Mouse (Mus musculus) CH12.LX (cell line): ENCODE measurements around the gene Gopc. TPM values are rescaled to one million over a fixed set of nuclear protein-coding genes. Genes with fewer than 3 reads are reported as not detected.

Experiments used
- DNase-seq: peaks from one replicate; pipeline ENCODE4 v3.0.0-alpha.2; 2013; ENCODE audit errors: extremely low read depth
- H3K27ac ChIP-seq: 2 replicates; pipeline ENCODE4 v1.5.1; 2012; ENCODE audit warnings: low read depth, mild to moderate bottlenecking, control low read depth, moderate library complexity; ENCODE audit not compliant: insufficient read depth
- H3K27me3 ChIP-seq: replicated peaks from 2 replicates; pipeline ENCODE3; 2012; ENCODE audit warnings: inconsistent platforms
- H3K36me3 ChIP-seq, 2 experiments: replicated peaks in 1 of 2; 2 replicates each; pipeline versions ENCODE3 to v1.6.1; 2012; ENCODE audit warnings: inconsistent platforms in 1 of 2, low read length in 1 of 2, mild to moderate bottlenecking in 1 of 2, mixed read lengths in 1 of 2, moderate library complexity in 1 of 2; ENCODE audit not compliant: control insufficient read depth in 1 of 2, insufficient read depth in 1 of 2
- H3K4me1 ChIP-seq, 2 experiments: 2 replicates each; pipeline ENCODE4 v1.6.1; 2012; ENCODE audit warnings: inconsistent platforms in 1 of 2, moderate library complexity in 1 of 2; ENCODE audit not compliant: insufficient read depth in 2 of 2, control insufficient read depth in 1 of 2
- H3K4me2 ChIP-seq: 2 replicates; pipeline ENCODE4 v1.6.1; 2012; ENCODE audit warnings: low read depth, mild to moderate bottlenecking, control low read depth; ENCODE audit not compliant: poor library complexity, insufficient read depth, severe bottlenecking
- H3K4me3 ChIP-seq, 3 experiments: fragments of 150-350 bp in 1 of 3; sonication (generic) in 1 of 3; replicated peaks in 1 of 3; 2 replicates each; pipeline versions ENCODE3 to v1.5.1; 2011 to 2012; ENCODE audit warnings: low read depth in 2 of 3, low read length in 2 of 3, mild to moderate bottlenecking in 2 of 3, moderate library complexity in 2 of 3, control low read depth in 1 of 3, improper control_type of control experiment in 1 of 3, inconsistent platforms in 1 of 3, mixed read lengths in 1 of 3; ENCODE audit not compliant: poor library complexity in 1 of 3
- H3K79me2 ChIP-seq: replicated peaks from 2 replicates; pipeline ENCODE4 v1.6.1; 2012; ENCODE audit warnings: mild to moderate bottlenecking, moderate library complexity; ENCODE audit not compliant: control insufficient read depth, poor library complexity, insufficient read depth, severe bottlenecking; ENCODE audit errors: extremely low read depth
- H3K9ac ChIP-seq: 2 replicates; pipeline ENCODE4 v1.6.1; 2012; ENCODE audit warnings: low read depth, mild to moderate bottlenecking, control low read depth, moderate library complexity; ENCODE audit not compliant: insufficient read depth
- H3K9me3 ChIP-seq: replicated peaks from 2 replicates; pipeline ENCODE3; 2012; ENCODE audit warnings: low read length, inconsistent platforms, mixed read lengths
- CHD1 ChIP-seq: IDR thresholded peaks from 2 replicates; pipeline ENCODE4 v1.6.1; 2012; ENCODE audit warnings: low read depth, low read length, improper control_type of control experiment, inconsistent platforms
- HCFC1 ChIP-seq: IDR thresholded peaks from 2 replicates; pipeline ENCODE4 v1.6.1; 2012; ENCODE audit warnings: low read depth, mild to moderate bottlenecking, inconsistent platforms, low read length, improper control_type of control experiment
- JUND ChIP-seq: conservative IDR thresholded peaks from 2 replicates; pipeline ENCODE4 v1.6.1; 2011; ENCODE audit warnings: low read depth, low read length, improper control_type of control experiment
- MAFK ChIP-seq: IDR thresholded peaks from 2 replicates; pipeline ENCODE4 v1.6.1; 2011; ENCODE audit warnings: low read length, improper control_type of control experiment; ENCODE audit not compliant: insufficient replicate concordance
- MAX ChIP-seq: IDR thresholded peaks from 2 replicates; pipeline ENCODE4 v1.6.1; 2011; ENCODE audit warnings: low read length, improper control_type of control experiment
- NRF1 ChIP-seq: IDR thresholded peaks from 2 replicates; pipeline ENCODE4 v1.6.1; 2014; ENCODE audit warnings: low read depth, mild to moderate bottlenecking, inconsistent platforms, low read length, improper control_type of control experiment, moderate library complexity
- RAD21 ChIP-seq: IDR thresholded peaks from 2 replicates; pipeline ENCODE4 v1.6.1; 2011; ENCODE audit warnings: low read depth, mild to moderate bottlenecking, low read length, improper control_type of control experiment, moderate library complexity
- RCOR1 ChIP-seq: conservative IDR thresholded peaks from 2 replicates; pipeline ENCODE4 v1.6.1; 2012; ENCODE audit warnings: low read depth, mild to moderate bottlenecking, inconsistent platforms, low read length, improper control_type of control experiment
- SIN3A ChIP-seq: IDR thresholded peaks from 2 replicates; pipeline ENCODE4 v1.6.1; 2012; ENCODE audit warnings: low read length, improper control_type of control experiment, inconsistent platforms
- SMC3 ChIP-seq: IDR thresholded peaks from 2 replicates; pipeline ENCODE4 v1.6.1; 2011; ENCODE audit warnings: low read depth, low read length, improper control_type of control experiment
- TCF12 ChIP-seq: IDR thresholded peaks from 2 replicates; pipeline ENCODE4 v1.6.1; 2014; ENCODE audit warnings: low read depth, mild to moderate bottlenecking, inconsistent platforms, low read length, improper control_type of control experiment
- USF2 ChIP-seq: conservative IDR thresholded peaks from 2 replicates; pipeline ENCODE4 v1.6.1; 2011; ENCODE audit warnings: low read depth, low read length, improper control_type of control experiment
- dilution Hi-C: fragments of 300-500 bp; cut with MboI; formaldehyde crosslinking; loops from 2 replicates; pipeline ENCODE4 v1.14.3; 2020; ENCODE audit warnings: low sequenced_read_pairs; ENCODE audit not compliant: extremely low pct_unique_long_range_greater_than_20kb, extremely low pct_ligation_motif_present
- in situ Hi-C: fragments of 300-500 bp; cut with MboI; formaldehyde crosslinking; loops from 3 replicates; pipeline ENCODE4 v1.14.3; 2019; ENCODE audit warnings: low sequenced_read_pairs, low pct_ligation_motif_present, low pct_unique_long_range_greater_than_20kb, mixed read lengths
- polyA plus RNA-seq: library from polyadenylated mRNA; unstranded; fragments of >175 nt; gene quantifications from 2 replicates; pipeline ENCODE4 v1.2.1, GENCODE M21; 2012; ENCODE audit warnings: low read depth; ENCODE audit not compliant: insufficient read length
- total RNA-seq, 2 experiments: library from RNA; depleted of rRNA; stranded (reverse); fragments of 300-350 nt in 1 of 2; fragments of >200 nt in 1 of 2; gene quantifications; 2 replicates each; pipeline ENCODE4 v1.2.3; 2012 to 2014

Gene Gopc
- total and polyA plus RNA-seq, 3 experiments = 9.8 to 17.6 (median 13.1) TPM

- H3K4me2 ChIP-seq = no peak overlapping the region
- H3K27ac ChIP-seq = no peak overlapping the region
- H3K9me3 ChIP-seq = no peaks in the 10 kb centered on the region
- dilution Hi-C loops = no loop called here
- H3K9ac ChIP-seq = no peak overlapping the region
- no peak for DNase-seq
- H3K4me1 ChIP-seq = peaks cover 3 to 18% of the 10 kb centered on the region in 2 experiments; a peak in 3 of 4 replicates
- H3K27me3 ChIP-seq = no peaks in the 10 kb centered on the region
- TF ChIP-seq NRF1 (no peak), MAFK (no peak), RAD21 (no peak), MAX (no peak), HCFC1 (no peak), SMC3 (no peak), USF2 (no peak), JUND (no peak)
- TF ChIP-seq, all 38 proteins: peak for 0
- in situ Hi-C loops = loop anchor here (25.0 kb wide), 1 partner anchor 271 kb away; no protein-coding TSS in a partner anchor
- Histone ChIP-seq H3K36me3 (no peaks in the 10 kb centered on the region), H3K79me2 (peaks cover 18% of the 10 kb centered on the region), H3K4me3 (no peak overlapping the region)
Measured at GRCm38 (mm10) chr10:52383522-52383921, 1.6 kb upstream of the Gopc start.

GRCm38 (mm10) chr10:52383022-52383421 is 1.1 kb upstream of the Gopc start:
- dilution Hi-C loops = no loop called here
- peaks cover 3 to 23% of the 10 kb centered on the region in 2 experiments; a peak in 3 of 4 replicates for H3K4me1 ChIP-seq
- in situ Hi-C loops = loop anchor here (25.0 kb wide), 1 partner anchor 271 kb away; no protein-coding TSS in a partner anchor
- peaks cover 21% of the 10 kb centered on the region for H3K79me2 ChIP-seq
- peak overlapping the region; percentile 55 for H3K9ac ChIP-seq
- no peak for TF ChIP-seq TCF12
- TF ChIP-seq SIN3A = 0 out of 2 replicates have a peak, but pooled peaks have one; percentile 4
- TF ChIP-seq CHD1 = no peak
- TF ChIP-seq, all 38 proteins: peak for 1
- no peaks in the 10 kb centered on the region for H3K36me3 ChIP-seq
- no peak for DNase-seq
- peak overlapping the region; percentile 65; the same call in 1 of the 2 replicates for H3K4me2 ChIP-seq
- no peak overlapping the region for H3K27ac ChIP-seq
- no peaks in the 10 kb centered on the region for H3K27me3 ChIP-seq
- H3K9me3 ChIP-seq = no peaks in the 10 kb centered on the region
- H3K4me3 ChIP-seq = peak overlapping the region; percentile 65 to 91 (median 76)

GRCm38 (mm10) chr10:52381321-52381801 is 563 bp downstream of the Gopc start:
- H3K36me3 ChIP-seq = no peaks in the 10 kb centered on the region
- no peaks in the 10 kb centered on the region for H3K9me3 ChIP-seq
- no peaks in the 10 kb centered on the region for H3K27me3 ChIP-seq
- peak overlapping the region; percentile 65 for H3K9ac ChIP-seq
- in situ Hi-C loops = loop anchor here (25.0 kb wide), 1 partner anchor 269 kb away; no protein-coding TSS in a partner anchor
- dilution Hi-C loops = no loop called here
- DNase-seq = no peak
- peak overlapping the region; percentile 38 for H3K4me2 ChIP-seq
- H3K4me1 ChIP-seq = peaks cover 3 to 37% of the 10 kb centered on the region in 2 experiments; a peak in 3 of 4 replicates
- H3K79me2 ChIP-seq = peaks cover 22% of the 10 kb centered on the region
- H3K27ac ChIP-seq = no peak overlapping the region
- TF ChIP-seq CHD1 (0 out of 2 replicates have a peak, but pooled peaks have one; percentile 54), RCOR1 (no peak)
- peak overlapping the region; percentile 71 to 91 (median 90) for H3K4me3 ChIP-seq
